Mouse (Mus musculus) erythroblast, adult 5-6 weeks (primary cell): Measurements from ENCODE around the gene Rdh8. TPM values are rescaled to one million over a fixed set of nuclear protein-coding genes. Genes with fewer than 3 reads are reported as not detected.
"Not testable (repeated sequence)": the region's sequence is repeated elsewhere in the genome, so short reads cannot be mapped to it uniquely, and the experiment has no call there.

Source experiments
- ATAC-seq: replicated peaks from 2 replicates; pipeline ENCODE4 v1.8.0; 2016; ENCODE audit warnings: moderate number of reproducible peaks, mild to moderate bottlenecking, moderate TSS enrichment, inconsistent platforms; ENCODE audit not compliant: poor library complexity, low FRiP score, severe bottlenecking
- total RNA-seq, 2 experiments: library from RNA; stranded (forward) in 1 of 2; stranded (reverse) in 1 of 2; fragments of 150-400 nt in 1 of 2; fragments of 200-764, 138-1000 nt in 1 of 2; gene quantifications; 2 replicates each; pipeline versions ENCODE4 v1.2.3 to v1.2.4; 2015 to 2017; ENCODE audit warnings: low replicate concordance in 2 of 2

Gene Rdh8
- total RNA-seq, 2 experiments from 2014 or later: not detected

GRCm38 (mm10) chr9:20834881-20835280 is 16.6 kb downstream of the Rdh8 start:
- ATAC-seq: no peak

- ATAC-seq: not testable (repeated sequence)
Observed at GRCm38 (mm10) chr9:20835431-20835954, 17.2 kb downstream of the Rdh8 start.

- ATAC-seq: no peak
Observed at GRCm38 (mm10) chr9:20837184-20837947, 19.1 kb downstream of the Rdh8 start.

GRCm38 (mm10) chr9:20838931-20839330 is 20.6 kb downstream of the Rdh8 start:
- no peak for ATAC-seq

- ATAC-seq: no peak
Observed at GRCm38 (mm10) chr9:20842211-20842610, 23.9 kb downstream of the Rdh8 start.

- ATAC-seq: no peak
Observed at GRCm38 (mm10) chr9:20842670-20843069, 24.4 kb downstream of the Rdh8 start.

- ATAC-seq: no peak
Observed at GRCm38 (mm10) chr9:20850179-20850578, 31.9 kb downstream of the Rdh8 start.

- ATAC-seq: no peak
Observed at GRCm38 (mm10) chr9:20857131-20857530, 38.8 kb downstream of the Rdh8 start.

- ATAC-seq: 0 out of 2 replicates have a peak, but pooled peaks have one; percentile 14
Observed at GRCm38 (mm10) chr9:20859926-20860325, 41.6 kb downstream of the Rdh8 start.

GRCm38 (mm10) chr9:20861821-20862220 is 43.5 kb downstream of the Rdh8 start:
- no peak for ATAC-seq

GRCm38 (mm10) chr9:20862225-20862624 is 43.9 kb downstream of the Rdh8 start:
- no peak for ATAC-seq

GRCm38 (mm10) chr9:20866879-20867278 is 48.6 kb downstream of the Rdh8 start:
- no peak for ATAC-seq

- no peak for ATAC-seq
Observed at GRCm38 (mm10) chr9:20868448-20869001, 50.2 kb downstream of the Rdh8 start, which contains the start of gene A230050P20Rik. A230050P20Rik (plus strand) TSS chr9:20868642.

GRCm38 (mm10) chr9:20869246-20869645 is 50.9 kb downstream of the Rdh8 start:
- ATAC-seq: no peak

GRCm38 (mm10) chr9:20870211-20871173 is 52.2 kb downstream of the Rdh8 start:
- ATAC-seq: no peak

GRCm38 (mm10) chr9:20872991-20873390 is 54.7 kb downstream of the Rdh8 start:
- ATAC-seq: no peak

- no peak for ATAC-seq
Observed at GRCm38 (mm10) chr9:20873521-20873920, 55.2 kb downstream of the Rdh8 start.

GRCm38 (mm10) chr9:20875021-20875790 is 56.9 kb downstream of the Rdh8 start:
- no peak for ATAC-seq
